Mouse (Mus musculus): ENCODE measurements around the gene Gga1.

DNA sequence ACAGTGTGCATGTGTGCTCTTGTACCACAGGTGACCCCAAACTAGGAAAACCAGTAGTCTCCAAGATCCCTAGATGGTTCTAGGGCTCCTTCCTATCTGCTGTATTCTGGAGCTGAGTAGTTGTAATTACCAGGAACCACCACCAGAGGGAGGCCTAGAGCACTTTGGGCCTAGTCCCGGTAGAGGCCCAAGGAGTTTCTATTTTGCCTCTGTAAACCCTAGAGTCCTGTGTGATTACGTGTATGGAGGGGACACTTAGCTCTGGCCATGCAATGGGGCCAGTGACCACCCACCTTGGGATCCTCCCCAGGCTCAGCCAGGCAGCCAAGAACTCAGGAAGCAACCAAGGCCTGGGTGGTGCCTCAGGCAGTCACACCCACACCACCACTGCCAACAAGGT lies 26.3 kb downstream of the Gga1 start:
- TF ChIP-seq CTCF (conservative IDR thresholded peaks at IDR 0.05; ENCODE audit: insufficient read depth, insufficient read length, low read depth, low read length) (peak; percentile 81), POLR2A (IDR thresholded peaks at IDR 0.05; ENCODE audit: low read depth, low read length) (no peak)

Measured in kidney, adult 2 months (tissue).